Mouse (Mus musculus): Measurements from ENCODE around the gene Dnajc19.

- TF ChIP-seq CTCF (IDR thresholded peaks at IDR 0.05) = no peak
- TF ChIP-seq POLR2A (IDR thresholded peaks at IDR 0.05; ENCODE audit: insufficient read depth, low read depth, low read length) = no peak
- no peak for TF ChIP-seq EP300 (IDR thresholded peaks at IDR 0.05; ENCODE audit: insufficient read depth, low read depth, low read length)
Observed at GRCm38 (mm10) chr3:34021259-34021828, 59.8 kb downstream of the Dnajc19 start.

All from heart, adult 2 months (tissue).